Mouse (Mus musculus): ENCODE data around the gene Rassf8. TPM values are rescaled to one million over a fixed set of nuclear protein-coding genes. Genes with fewer than 3 reads are reported as not detected.

Gene Rassf8
- polyA plus RNA-seq, 1 experiment from 2014 or later = 4.5 TPM

GRCm38 (mm10) chr6:145863065-145863971 lies 116.8 kb downstream of the Rassf8 start:
- no peak overlapping the region for H3K27ac ChIP-seq (ENCODE audit: low read depth, low read length)
- peak overlapping the region; percentile 53 for H3K4me3 ChIP-seq (ENCODE audit: low read depth, low read length)
- H3K4me2 ChIP-seq (ENCODE audit: low read depth) = peak overlapping the region; percentile 98
- peaks cover 55% of the 10 kb centered on the region for H3K27me3 ChIP-seq (ENCODE audit: control insufficient read depth, insufficient read depth, low read length)
- H3K9ac ChIP-seq (ENCODE audit: low read length) = peak overlapping the region; percentile 52
- peaks cover 15% of the 10 kb centered on the region for H3K4me1 ChIP-seq (ENCODE audit: control insufficient read depth, insufficient read depth, low read length)
- no peaks in the 10 kb centered on the region for H3K36me3 ChIP-seq (ENCODE audit: control insufficient read depth, insufficient read depth, low read length)
- DNase-seq (ENCODE audit: low spot score) (peak; percentile 72), ATAC-seq (ENCODE audit: insufficient read depth, low FRiP score, low TSS enrichment) (peak; percentile 55; the same call in 1 of the 2 replicates)
- H3K9me3 ChIP-seq (ENCODE audit: control insufficient read depth, low read length) = no peaks in the 10 kb centered on the region
- WGBS = under 1% methylated on average over 99 of the region's 105 CpGs

DNA sequence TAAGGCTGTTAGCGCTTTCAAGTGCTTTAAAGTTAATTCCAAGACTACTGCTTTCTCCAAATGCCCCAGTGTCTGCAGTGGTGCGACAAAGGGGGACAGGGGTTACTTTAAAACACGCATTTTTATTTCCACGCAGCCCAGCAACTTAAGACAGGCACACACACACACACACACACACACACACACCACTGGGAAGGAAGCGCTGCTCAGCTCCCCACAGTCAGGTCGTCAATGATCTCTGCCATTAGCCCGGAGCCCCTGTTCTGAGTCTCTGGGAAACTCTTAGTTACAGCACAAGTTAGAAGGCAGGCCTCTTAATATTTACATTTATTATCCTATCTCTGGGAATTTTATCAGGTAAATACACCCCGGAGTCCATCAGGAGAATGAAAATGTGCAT lies 117.6 kb downstream of the Rassf8 start:
- Histone ChIP-seq H3K4me3 (ENCODE audit: low read depth, low read length) (peak overlapping the region; percentile 53), H3K9me3 (ENCODE audit: control insufficient read depth, low read length) (no peaks in the 10 kb centered on the region), H3K27ac (ENCODE audit: low read depth, low read length) (no peak overlapping the region), H3K9ac (ENCODE audit: low read length) (no peak overlapping the region; the same call in 1 of the 2 replicates), H3K4me2 (ENCODE audit: low read depth) (peak overlapping the region; percentile 98), H3K27me3 (ENCODE audit: control insufficient read depth, insufficient read depth, low read length) (peaks cover 55% of the 10 kb centered on the region), H3K36me3 (ENCODE audit: control insufficient read depth, insufficient read depth, low read length) (no peaks in the 10 kb centered on the region), H3K4me1 (ENCODE audit: control insufficient read depth, insufficient read depth, low read length) (peaks cover 15% of the 10 kb centered on the region)
- ATAC-seq (ENCODE audit: insufficient read depth, low FRiP score, low TSS enrichment) = no peak
- DNase-seq (ENCODE audit: low spot score) = no peak
- 2% methylated on average over 8 of the region's 8 CpGs for WGBS

DNA sequence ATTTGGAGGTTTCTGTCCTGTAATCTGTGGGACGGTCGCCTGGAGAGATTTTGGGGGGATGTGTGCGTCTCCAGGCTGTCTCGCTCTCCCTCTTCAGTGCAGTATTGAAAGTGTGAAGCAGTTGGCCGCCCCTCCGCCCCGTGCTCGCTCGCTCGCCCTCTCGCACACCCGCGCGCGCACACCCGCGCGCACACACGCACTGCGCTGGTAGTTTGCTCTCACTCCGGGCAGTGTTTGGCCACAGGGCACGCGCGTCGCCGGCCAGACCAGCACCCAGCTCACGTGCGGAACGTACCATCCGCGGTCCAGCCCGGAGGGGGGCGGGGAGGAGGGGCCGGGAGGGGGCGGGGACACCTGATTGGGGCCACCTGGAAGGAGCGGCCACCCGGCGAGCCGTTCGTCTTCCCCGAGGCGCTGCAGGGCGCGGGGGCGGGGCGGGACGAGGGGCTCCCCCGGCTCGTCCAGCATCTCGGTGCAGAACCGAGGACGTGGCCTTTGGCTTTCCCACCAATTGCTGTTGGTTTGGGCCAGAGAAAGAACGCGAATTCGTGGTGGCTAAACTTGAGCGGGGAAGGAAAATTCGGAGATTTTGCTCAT lies 118.8 kb downstream of the Rassf8 start, which contains the start of gene Bhlhe41:
Gene Bhlhe41, minus strand, starts transcription at position 270 of the 597 bp plus-strand sequence.
- DNase-seq (ENCODE audit: low spot score) (peak; percentile 81), ATAC-seq (ENCODE audit: insufficient read depth, low FRiP score, low TSS enrichment) (peak; percentile 62; the same call in 1 of the 2 replicates)
- peaks cover 55% of the 10 kb centered on the region for H3K27me3 ChIP-seq (ENCODE audit: control insufficient read depth, insufficient read depth, low read length)
- H3K9me3 ChIP-seq (ENCODE audit: control insufficient read depth, low read length) = no peaks in the 10 kb centered on the region
- peak within 1 kb of the TSS; percentile 56 for H3K9ac ChIP-seq (ENCODE audit: low read length)
- H3K4me3 ChIP-seq (ENCODE audit: low read depth, low read length) = peak within 1 kb of the TSS; percentile 52
- peak within 1 kb of the TSS; percentile 98 for H3K4me2 ChIP-seq (ENCODE audit: low read depth)
- WGBS = under 1% methylated on average over 55 of the region's 57 CpGs
- no peak within 1 kb of the TSS for H3K27ac ChIP-seq (ENCODE audit: low read depth, low read length)
- no peaks in the 10 kb centered on the region for H3K36me3 ChIP-seq (ENCODE audit: control insufficient read depth, insufficient read depth, low read length)
- peaks cover 15% of the 10 kb centered on the region for H3K4me1 ChIP-seq (ENCODE audit: control insufficient read depth, insufficient read depth, low read length)

DNA sequence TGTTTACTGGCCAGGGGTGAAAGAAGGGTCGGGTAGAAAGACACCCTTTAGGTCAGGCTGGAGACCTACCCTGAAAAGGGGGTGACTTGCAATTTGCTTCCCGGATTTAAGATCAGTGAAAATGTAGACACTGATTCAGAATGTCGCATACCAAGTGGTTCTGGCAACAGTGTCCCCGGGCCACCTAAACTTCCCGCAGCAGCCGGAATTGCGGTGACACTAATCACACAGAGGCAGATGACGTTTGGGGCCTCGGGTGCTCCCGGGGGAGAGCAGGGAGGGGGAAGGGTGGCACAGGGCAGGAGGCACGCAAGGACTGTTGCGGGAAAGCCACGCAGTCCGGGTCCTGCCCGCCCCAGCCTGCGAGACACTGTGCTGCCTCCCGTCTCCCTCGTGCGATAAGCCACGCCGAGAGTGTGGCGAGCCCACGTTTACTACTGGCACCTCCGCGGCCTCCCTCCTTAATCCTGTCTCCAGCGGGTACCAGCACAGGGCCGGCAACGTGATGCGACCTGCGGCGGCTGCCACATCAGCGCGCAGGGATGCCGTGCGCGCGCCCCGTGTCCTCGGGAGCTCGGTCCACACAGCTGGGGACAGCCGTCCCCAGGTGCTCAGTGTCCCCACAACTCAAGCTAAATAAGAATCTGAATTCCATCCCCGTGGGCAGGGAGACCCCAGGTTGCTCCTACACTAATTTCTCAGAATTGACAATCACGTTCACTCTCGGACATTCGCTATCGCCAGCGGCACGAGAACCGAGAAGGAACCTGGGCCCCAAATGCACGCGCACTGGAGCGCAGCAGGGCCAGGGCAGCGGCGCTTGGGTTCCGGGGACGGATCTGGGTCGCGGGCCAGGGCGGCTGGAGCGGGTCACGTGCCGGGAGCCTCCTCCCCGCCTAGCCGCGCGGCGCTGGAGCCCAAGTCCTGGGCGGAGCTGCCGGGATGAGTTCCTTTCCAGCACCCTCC lies 119.6 kb downstream of the Rassf8 start:
- H3K9me3 ChIP-seq (ENCODE audit: control insufficient read depth, low read length) = no peaks in the 10 kb centered on the region
- no peaks in the 10 kb centered on the region for H3K36me3 ChIP-seq (ENCODE audit: control insufficient read depth, insufficient read depth, low read length)
- H3K9ac ChIP-seq (ENCODE audit: low read length) = peak overlapping the region; percentile 56
- ATAC-seq (ENCODE audit: insufficient read depth, low FRiP score, low TSS enrichment) = peak; percentile 60; the same call in 1 of the 2 replicates
- peaks cover 55% of the 10 kb centered on the region for H3K27me3 ChIP-seq (ENCODE audit: control insufficient read depth, insufficient read depth, low read length)
- peak overlapping the region; percentile 98 for H3K4me2 ChIP-seq (ENCODE audit: low read depth)
- no peak overlapping the region for H3K27ac ChIP-seq (ENCODE audit: low read depth, low read length)
- H3K4me1 ChIP-seq (ENCODE audit: control insufficient read depth, insufficient read depth, low read length) = peaks cover 15% of the 10 kb centered on the region
- peak overlapping the region; percentile 52 for H3K4me3 ChIP-seq (ENCODE audit: low read depth, low read length)
- under 1% methylated on average over 69 of the region's 69 CpGs for WGBS
- peak; percentile 70 for DNase-seq (ENCODE audit: low spot score)

DNA sequence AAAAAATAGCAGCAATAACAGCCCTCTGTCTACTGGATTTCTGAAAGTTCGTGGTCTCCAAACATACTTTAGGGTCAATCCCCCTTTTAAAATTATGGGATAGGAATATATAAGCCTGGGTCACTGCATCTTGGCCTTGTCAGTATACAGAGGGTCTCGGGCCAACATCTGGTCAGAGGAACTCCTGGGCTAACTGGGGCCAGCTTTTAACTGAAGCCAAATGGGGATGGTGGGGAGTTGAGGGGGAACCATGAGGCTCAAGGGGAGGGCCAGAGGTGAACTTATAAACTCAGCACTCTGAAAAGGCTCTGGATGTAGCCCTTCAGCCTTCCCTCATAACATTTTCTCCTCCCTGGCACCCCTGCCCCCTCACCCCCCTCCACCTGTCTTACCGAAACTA lies 120.6 kb downstream of the Rassf8 start:
- ATAC-seq (ENCODE audit: insufficient read depth, low FRiP score, low TSS enrichment) (no peak), DNase-seq (ENCODE audit: low spot score) (no peak)
- WGBS = 66% methylated on average over 3 of the region's 3 CpGs
- Histone ChIP-seq H3K4me1 (ENCODE audit: control insufficient read depth, insufficient read depth, low read length) (peaks cover 15% of the 10 kb centered on the region), H3K27ac (ENCODE audit: low read depth, low read length) (no peak overlapping the region), H3K27me3 (ENCODE audit: control insufficient read depth, insufficient read depth, low read length) (peaks cover 49% of the 10 kb centered on the region), H3K36me3 (ENCODE audit: control insufficient read depth, insufficient read depth, low read length) (no peaks in the 10 kb centered on the region), H3K4me3 (ENCODE audit: low read depth, low read length) (no peak overlapping the region), H3K4me2 (ENCODE audit: low read depth) (no peak overlapping the region), H3K9me3 (ENCODE audit: control insufficient read depth, low read length) (no peaks in the 10 kb centered on the region), H3K9ac (ENCODE audit: low read length) (no peak overlapping the region)

Other genes with a start within 250 kb of the Rassf8 start
- gene Lmntd1, start 132.4 kb upstream of the Rassf8 start, polyA plus RNA-seq (2014; fragmentation: Nextera tagmentation; extraction: Ambion mirVana) = 0.21 TPM in 1 of 2 replicates, not detected in the other
- gene Tuba3b, start 131.0 kb upstream of the Rassf8 start, polyA plus RNA-seq (2014; fragmentation: Nextera tagmentation; extraction: Ambion mirVana) = not detected in 2 replicates
- 1.0 and 1.2 TPM in 2 replicates for gene Bhlhe41, start 118.8 kb downstream of the Rassf8 start, polyA plus RNA-seq (2014; fragmentation: Nextera tagmentation; extraction: Ambion mirVana)
- gene Sspn, start 184.9 kb downstream of the Rassf8 start, polyA plus RNA-seq (2014; fragmentation: Nextera tagmentation; extraction: Ambion mirVana) = 3.0 and 3.3 TPM in 2 replicates

Measured in neural tube, embryonic 11.5 days (tissue).